Mouse (Mus musculus): Measurements from ENCODE around the gene D630023F18Rik.

Gene D630023F18Rik

GRCm38 (mm10) chr1:65122574-65123372 is at the start of gene D630023F18Rik:
D630023F18Rik (minus strand) TSS chr1:65123214.
- no peak for DNase-seq (ENCODE audit: extremely low read depth, low read depth)

GRCm38 (mm10) chr1:65171579-65171978 is 48.6 kb upstream of the D630023F18Rik start:
- no peak for DNase-seq (ENCODE audit: extremely low read depth, low read depth)

- peak; percentile 97 for DNase-seq (ENCODE audit: extremely low read depth, low read depth)
These were observed 46.9 kb upstream of the D630023F18Rik start for GRCm38 (mm10) chr1:65169947-65170346.

GRCm38 (mm10) chr1:65169536-65169935 is 46.5 kb upstream of the D630023F18Rik start:
- DNase-seq (ENCODE audit: extremely low read depth, low read depth), result no peak

GRCm38 (mm10) chr1:65167496-65167895 is 44.5 kb upstream of the D630023F18Rik start:
- DNase-seq (ENCODE audit: extremely low read depth, low read depth), result no peak

- DNase-seq (ENCODE audit: extremely low read depth, low read depth), result no peak
These were observed 39.2 kb upstream of the D630023F18Rik start for GRCm38 (mm10) chr1:65162210-65162609.

GRCm38 (mm10) chr1:65156111-65156510 is 33.1 kb upstream of the D630023F18Rik start:
- no peak for DNase-seq (ENCODE audit: extremely low read depth, low read depth)

- no peak for DNase-seq (ENCODE audit: extremely low read depth, low read depth)
These were observed 31.8 kb upstream of the D630023F18Rik start for GRCm38 (mm10) chr1:65154814-65155213.

GRCm38 (mm10) chr1:65147971-65148370 is 25.0 kb upstream of the D630023F18Rik start:
- no peak for DNase-seq (ENCODE audit: extremely low read depth, low read depth)

- no peak for DNase-seq (ENCODE audit: extremely low read depth, low read depth)
These were observed 24.3 kb upstream of the D630023F18Rik start for GRCm38 (mm10) chr1:65147326-65147725.

- DNase-seq (ENCODE audit: extremely low read depth, low read depth), result no peak
These were observed 23.6 kb upstream of the D630023F18Rik start for GRCm38 (mm10) chr1:65146601-65147000.

- no peak for DNase-seq (ENCODE audit: extremely low read depth, low read depth)
These were observed 21.8 kb upstream of the D630023F18Rik start for GRCm38 (mm10) chr1:65144783-65145182.

GRCm38 (mm10) chr1:65137560-65137959 is 14.5 kb upstream of the D630023F18Rik start:
- no peak for DNase-seq (ENCODE audit: extremely low read depth, low read depth)

GRCm38 (mm10) chr1:65132833-65133232 is 9.8 kb upstream of the D630023F18Rik start:
- no peak for DNase-seq (ENCODE audit: extremely low read depth, low read depth)

- DNase-seq (ENCODE audit: extremely low read depth, low read depth), result no peak
These were observed 8.7 kb upstream of the D630023F18Rik start for GRCm38 (mm10) chr1:65131671-65132070.

- no peak for DNase-seq (ENCODE audit: extremely low read depth, low read depth)
These were observed 7.2 kb upstream of the D630023F18Rik start for GRCm38 (mm10) chr1:65130226-65130625.

GRCm38 (mm10) chr1:65129634-65130180 is 6.7 kb upstream of the D630023F18Rik start:
- DNase-seq (ENCODE audit: extremely low read depth, low read depth), result no peak

GRCm38 (mm10) chr1:65119438-65119837 is 3.6 kb downstream of the D630023F18Rik start, which contains the start of gene Gm28845:
Gm28845 (minus strand) TSS chr1:65119558.
- DNase-seq (ENCODE audit: extremely low read depth, low read depth), result no peak

- DNase-seq (ENCODE audit: extremely low read depth, low read depth), result no peak
These were observed 4.7 kb downstream of the D630023F18Rik start for GRCm38 (mm10) chr1:65118150-65118913.

GRCm38 (mm10) chr1:65113536-65114172 is 9.4 kb downstream of the D630023F18Rik start:
- no peak for DNase-seq (ENCODE audit: extremely low read depth, low read depth)

- no peak for DNase-seq (ENCODE audit: extremely low read depth, low read depth)
These were observed 10.2 kb downstream of the D630023F18Rik start for GRCm38 (mm10) chr1:65112807-65113196.
